Mouse (Mus musculus) testis, adult 2 months (tissue): ENCODE data around the gene Eif4g1.

Experiments
- CTCF ChIP-seq: fragments of 200-500 bp; IDR thresholded peaks from 2 replicates; pipeline ENCODE4 v1.5.1; 2012; ENCODE audit warnings: low read depth, mild to moderate bottlenecking, inconsistent platforms, low read length, moderate library complexity; ENCODE audit not compliant: control insufficient read depth, insufficient read depth, insufficient replicate concordance
- POLR2A ChIP-seq: fragments of 200-500 bp; IDR thresholded peaks from 2 replicates; pipeline ENCODE4 v1.6.1; 2012; ENCODE audit warnings: low read depth, mild to moderate bottlenecking, inconsistent platforms, low read length, moderate library complexity; ENCODE audit not compliant: control insufficient read depth

DNA sequence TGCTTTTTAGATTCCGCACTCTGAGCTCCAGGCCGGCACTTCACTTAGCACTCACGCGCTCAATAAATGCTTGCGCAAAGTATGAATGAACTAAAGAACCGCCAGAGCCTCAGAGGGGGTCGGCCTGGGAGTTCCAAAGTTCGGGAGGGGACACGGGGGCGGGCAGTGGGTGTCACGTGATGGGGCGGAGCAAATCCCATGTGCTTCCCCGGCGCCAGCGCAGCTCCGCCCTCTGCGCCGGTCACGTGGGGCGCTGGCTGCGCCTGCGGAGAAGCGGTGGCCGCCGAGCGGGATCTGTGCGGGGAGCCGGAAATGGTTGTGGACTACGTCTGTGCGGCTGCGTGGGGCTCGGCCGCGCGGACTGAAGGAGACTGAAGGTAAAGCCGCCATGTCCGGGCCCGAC lies 4.4 kb downstream of the Eif4g1 start:
- TF ChIP-seq CTCF (no peak), POLR2A (peak; percentile 89)
